Mouse (Mus musculus) embryonic facial prominence, embryonic 12.5 days (tissue): ENCODE results near the gene Cd72. TPM values are rescaled to one million over a fixed set of nuclear protein-coding genes. Genes with fewer than 3 reads are reported as not detected.

ENCODE experiments used
- ATAC-seq: fragments of 200-750 bp; cut with Nextera tagmentation; 2 replicates; pipeline ENCODE4 v1.8.0; 2017; ENCODE audit not compliant: insufficient number of reproducible peaks, insufficient read depth, low FRiP score, low TSS enrichment
- H3K27ac ChIP-seq: fragments of 300-500 bp; sonication (generic); 2 replicates; pipeline ENCODE4 v1.5.1; 2016; ENCODE audit warnings: mild to moderate bottlenecking
- H3K27me3 ChIP-seq: fragments of 300-500 bp; sonication (generic); 2 replicates; pipeline ENCODE4 v1.6.1; 2016; ENCODE audit warnings: mild to moderate bottlenecking, moderate library complexity
- H3K36me3 ChIP-seq: fragments of 300-500 bp; sonication (generic); 2 replicates; pipeline ENCODE4 v1.6.1; 2016; ENCODE audit warnings: mild to moderate bottlenecking
- H3K4me1 ChIP-seq: fragments of 300-500 bp; sonication (generic); 2 replicates; pipeline ENCODE4 v1.6.1; 2016
- H3K4me2 ChIP-seq: fragments of 300-500 bp; sonication (generic); replicated peaks from 2 replicates; pipeline ENCODE4 v1.6.1; 2016; ENCODE audit warnings: mild to moderate bottlenecking, moderate library complexity
- H3K4me3 ChIP-seq: fragments of 300-500 bp; sonication (generic); 2 replicates; pipeline ENCODE4 v1.5.1; 2016; ENCODE audit warnings: mild to moderate bottlenecking
- H3K9ac ChIP-seq: fragments of 300-500 bp; sonication (generic); 2 replicates; pipeline ENCODE4 v1.6.1; 2016; ENCODE audit warnings: mild to moderate bottlenecking, moderate library complexity
- H3K9me3 ChIP-seq: fragments of 300-500 bp; sonication (generic); 2 replicates; pipeline ENCODE4 v1.6.1; 2016; ENCODE audit warnings: mild to moderate bottlenecking, moderate library complexity
- WGBS: fragments of 180-500 bp; shearing (Covaris S2); methylation state at CpG from one replicate; pipeline ENCODE4 v1.1.7; 2016; 5-methylcytosine and 5-hydroxymethylcytosine counted together
- polyA plus RNA-seq: library from polyadenylated mRNA; unstranded; fragments of >200 nt; fragmentation: Nextera tagmentation; extraction: Ambion mirVana; gene quantifications from 2 replicates; pipeline ENCODE4 v1.2.1, GENCODE M21; 2016

The Cd72 gene
- polyA plus RNA-seq, 1 experiment from 2014 or later = 3.5 TPM

DNA sequence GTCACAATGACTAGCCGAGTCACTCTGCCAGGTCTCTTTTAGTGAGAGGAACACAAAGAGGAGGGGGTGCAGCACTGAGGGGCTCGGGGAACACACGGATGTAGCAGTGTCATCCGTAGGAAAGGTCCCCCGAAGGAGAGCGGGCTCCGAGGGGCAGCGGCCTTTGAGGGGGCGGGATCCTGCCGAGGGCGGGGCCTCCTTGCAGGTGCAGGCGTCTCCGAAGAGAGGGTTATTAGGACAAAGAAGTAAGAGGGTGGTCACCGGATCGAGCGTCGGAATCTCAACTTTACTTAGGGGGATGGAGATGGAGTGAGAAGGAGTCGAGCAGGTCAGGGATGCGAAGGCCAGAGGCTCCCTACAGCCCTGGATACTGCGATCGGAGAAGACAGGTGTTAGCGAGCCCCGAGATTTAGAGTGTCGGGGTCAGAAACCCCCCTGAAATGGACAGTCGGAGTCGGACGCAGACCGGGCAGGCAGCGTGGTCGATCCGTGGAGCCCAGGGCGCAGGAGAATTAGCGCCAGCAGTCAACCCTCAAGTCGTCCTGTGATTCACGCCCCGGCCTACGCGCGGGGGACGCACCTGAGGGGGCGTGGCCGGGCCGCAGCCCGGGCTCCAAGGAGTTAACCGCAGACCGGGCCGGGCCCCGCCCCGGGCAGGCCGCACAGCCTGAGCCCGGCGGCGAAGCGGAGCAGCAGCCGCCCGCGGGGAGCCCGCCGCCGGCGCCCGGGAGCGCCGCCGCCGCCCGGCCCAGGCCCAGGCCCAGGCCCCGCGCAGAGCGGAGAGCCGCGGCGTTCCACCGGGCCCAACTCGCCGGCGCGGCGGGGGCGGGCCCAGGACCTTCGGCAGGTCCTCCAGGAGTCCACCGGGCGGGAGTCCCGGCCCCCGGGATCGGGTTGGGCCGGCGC is 11.7 kb downstream of the Cd72 start:
- peak overlapping the region; percentile 91 for H3K27ac ChIP-seq

DNA sequence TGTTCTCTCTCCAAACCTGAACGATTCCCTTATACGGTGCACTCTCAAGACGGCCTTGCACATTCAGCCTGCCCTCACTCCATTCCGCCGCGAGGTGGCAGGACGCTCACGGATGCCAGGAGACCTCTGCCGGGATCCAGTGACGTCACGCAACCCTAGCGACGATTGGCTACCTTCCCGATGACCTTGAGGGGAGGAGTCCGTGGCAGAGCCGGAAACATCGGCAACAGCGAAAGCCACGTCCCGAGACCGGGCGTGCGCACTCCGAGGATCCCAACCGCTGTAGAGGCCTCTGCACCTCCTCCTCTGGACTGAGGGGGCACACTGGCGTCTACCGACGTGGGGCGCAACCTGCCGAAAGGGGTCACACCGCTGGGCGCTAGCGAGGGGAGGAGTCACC is 12.4 kb downstream of the Cd72 start:
- H3K4me2 ChIP-seq = peak overlapping the region; percentile 90
- peak overlapping the region; percentile 91 for H3K27ac ChIP-seq
- H3K27me3 ChIP-seq = no peaks in the 10 kb centered on the region
- H3K9me3 ChIP-seq = no peaks in the 10 kb centered on the region
- H3K4me1 ChIP-seq = peaks cover 10% of the 10 kb centered on the region
- peak overlapping the region; percentile 99 for H3K9ac ChIP-seq
- ATAC-seq = peak; percentile 89
- WGBS = under 1% methylated on average over 33 of the region's 33 CpGs
- H3K4me3 ChIP-seq = peak overlapping the region; percentile 96
- H3K36me3 ChIP-seq = peaks cover 23% of the 10 kb centered on the region

More for the DNA sequence above, 11.7 kb downstream of the Cd72 start:
- no peaks in the 10 kb centered on the region for H3K9me3 ChIP-seq
- H3K4me3 ChIP-seq = peak overlapping the region; percentile 96
- no peaks in the 10 kb centered on the region for H3K27me3 ChIP-seq
- peaks cover 30% of the 10 kb centered on the region for H3K36me3 ChIP-seq
- H3K9ac ChIP-seq = peak overlapping the region; percentile 99
- peak overlapping the region; percentile 90 for H3K4me2 ChIP-seq
- ATAC-seq = peak; percentile 43
- peaks cover 10% of the 10 kb centered on the region for H3K4me1 ChIP-seq
- WGBS = under 1% methylated on average over 87 of the region's 88 CpGs

DNA sequence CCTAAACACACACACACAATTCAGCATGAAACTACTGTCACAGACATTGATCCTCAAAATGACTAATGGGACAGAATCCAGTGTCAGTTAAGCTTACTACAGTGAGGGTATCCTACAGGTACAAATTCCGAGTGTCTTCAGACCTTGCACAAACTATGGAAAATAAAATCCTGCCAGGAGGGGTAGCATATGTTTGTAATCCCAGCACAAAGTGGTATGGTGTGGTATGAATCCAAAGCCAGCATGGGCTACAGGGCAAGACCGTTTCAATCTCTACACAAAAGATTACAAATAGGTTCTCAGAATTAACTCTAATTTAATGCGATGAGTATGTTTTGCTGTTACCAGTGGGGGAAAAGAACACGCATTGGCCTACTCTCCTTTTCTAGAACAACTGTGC is 12.8 kb downstream of the Cd72 start, which contains the start of gene Tesk1:
Tesk1 (plus strand) TSS at position 301 of the 400 bp plus-strand sequence.
- no peaks in the 10 kb centered on the region for H3K9me3 ChIP-seq
- WGBS = 23% methylated on average over 4 of the region's 4 CpGs
- 0 out of 2 replicates have a peak, but pooled peaks have one; percentile 1 for ATAC-seq

DNA sequence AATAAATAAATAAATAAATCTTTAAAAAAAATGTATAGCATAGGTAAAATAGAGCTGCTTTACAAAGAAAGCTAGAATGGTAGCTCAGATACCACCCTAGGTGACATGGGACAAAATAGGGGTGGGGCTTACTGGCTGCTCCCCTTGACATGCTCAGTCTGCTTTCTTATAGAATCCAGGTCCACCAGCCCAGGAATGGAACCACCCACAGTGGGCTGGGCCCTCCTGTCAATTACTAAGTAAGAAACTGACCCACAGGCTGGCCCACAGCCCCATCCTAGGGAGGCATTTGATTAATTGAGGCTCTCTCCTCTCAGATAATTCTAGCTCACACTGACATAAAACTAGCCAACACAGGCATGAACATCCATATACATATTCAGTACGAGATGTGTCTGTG is 21.6 kb downstream of the Cd72 start:
- Histone ChIP-seq H3K4me3 (no peak overlapping the region), H3K9me3 (no peaks in the 10 kb centered on the region), H3K9ac (no peak overlapping the region), H3K27ac (no peak overlapping the region), H3K4me1 (peaks cover 10% of the 10 kb centered on the region; the same call in 1 of the 2 replicates), H3K27me3 (peaks cover 24% of the 10 kb centered on the region), H3K36me3 (no peaks in the 10 kb centered on the region), H3K4me2 (no peak overlapping the region)
- 88% methylated on average over 1 of the region's 1 CpGs for WGBS
- ATAC-seq = no peak

More for the DNA sequence above, 12.8 kb downstream of the Cd72 start, which contains the start of gene Tesk1:
- H3K27ac ChIP-seq = peak within 1 kb of the TSS; percentile 91
- H3K36me3 ChIP-seq = peaks cover 19% of the 10 kb centered on the region
- H3K9ac ChIP-seq = peak within 1 kb of the TSS; percentile 99
- H3K4me1 ChIP-seq = peaks cover 10% of the 10 kb centered on the region
- peak within 1 kb of the TSS; percentile 90 for H3K4me2 ChIP-seq
- H3K27me3 ChIP-seq = no peaks in the 10 kb centered on the region
- peak within 1 kb of the TSS; percentile 96 for H3K4me3 ChIP-seq

- Histone ChIP-seq H3K4me3 (no peak overlapping the region), H3K4me2 (no peak overlapping the region), H3K36me3 (no peaks in the 10 kb centered on the region; the same call in 1 of the 2 replicates), H3K27ac (no peak overlapping the region), H3K9ac (no peak overlapping the region), H3K27me3 (peaks cover 36% of the 10 kb centered on the region), H3K4me1 (peaks cover 18% of the 10 kb centered on the region), H3K9me3 (no peaks in the 10 kb centered on the region)
- no peak for ATAC-seq
- 3% methylated on average over 4 of the region's 4 CpGs for WGBS
Observed at GRCm38 (mm10) chr4:43431690-43432089, 22.7 kb downstream of the Cd72 start.

- no peak within 1 kb of the TSS for H3K4me3 ChIP-seq
Observed at GRCm38 (mm10) chr4:43428946-43429345, 25.5 kb downstream of the Cd72 start, which contains the start of gene Fam166b. Fam166b (minus strand) TSS chr4:43429134.

DNA sequence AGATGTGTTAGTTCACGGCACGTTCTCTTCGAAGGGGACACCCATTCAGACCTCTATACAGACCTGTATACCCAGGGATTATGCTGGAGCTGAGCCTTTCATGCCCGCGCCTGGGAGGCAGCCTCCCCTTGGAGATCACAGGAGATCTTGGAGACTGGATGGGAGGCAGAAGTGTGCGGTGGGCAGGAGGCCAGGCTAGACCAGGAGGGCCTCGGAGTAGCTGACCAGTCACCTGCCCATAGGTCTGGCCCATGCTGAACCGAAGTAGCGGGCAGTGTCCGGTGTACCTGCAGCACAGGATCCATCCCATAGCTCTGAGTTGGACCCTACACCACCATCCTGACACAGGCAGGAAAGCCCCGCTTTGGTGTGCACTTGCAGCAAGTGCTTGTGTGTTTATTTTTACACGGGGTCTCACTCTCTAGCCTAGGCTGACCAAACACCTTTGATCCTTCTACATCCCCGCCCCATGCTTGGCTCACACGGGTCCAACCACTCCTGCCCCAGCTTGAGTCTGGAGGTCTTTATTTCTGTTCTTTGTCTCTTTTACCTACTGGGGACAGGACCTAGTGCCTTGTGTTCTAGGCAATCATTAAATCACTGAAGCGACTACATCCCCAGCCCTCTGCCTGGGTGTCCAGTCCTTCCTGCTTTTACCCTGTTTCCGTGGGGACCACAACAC is 26.1 kb downstream of the Cd72 start:
- H3K36me3 ChIP-seq = peaks cover 33% of the 10 kb centered on the region
- H3K27ac ChIP-seq = no peak overlapping the region
- H3K27me3 ChIP-seq = peaks cover 69% of the 10 kb centered on the region
- H3K9ac ChIP-seq = no peak overlapping the region
- WGBS = 25% methylated on average over 16 of the region's 16 CpGs
- peaks cover 26% of the 10 kb centered on the region for H3K4me1 ChIP-seq
- H3K4me2 ChIP-seq = 0 out of 2 replicates have a peak overlapping the region, but pooled peaks have one; percentile 22
- no peak overlapping the region for H3K4me3 ChIP-seq
- H3K9me3 ChIP-seq = no peaks in the 10 kb centered on the region
- peak; percentile 7; the same call in 1 of the 2 replicates for ATAC-seq

More at GRCm38 (mm10) chr4:43428946-43429345, 25.5 kb downstream of the Cd72 start, which contains the start of gene Fam166b:
- WGBS = 8% methylated on average over 10 of the region's 10 CpGs
- Histone ChIP-seq H3K27me3 (peaks cover 63% of the 10 kb centered on the region), H3K9ac (peak within 1 kb of the TSS; percentile 27; the same call in 1 of the 2 replicates), H3K27ac (no peak within 1 kb of the TSS), H3K36me3 (peaks cover 27% of the 10 kb centered on the region), H3K9me3 (no peaks in the 10 kb centered on the region), H3K4me2 (peak within 1 kb of the TSS; percentile 22; the same call in 1 of the 2 replicates), H3K4me1 (peaks cover 26% of the 10 kb centered on the region)
- ATAC-seq = no peak

GRCm38 (mm10) chr4:43427501-43428179 is 26.8 kb downstream of the Cd72 start:
- H3K27me3 ChIP-seq = peaks cover 70% of the 10 kb centered on the region
- WGBS = 22% methylated on average over 22 of the region's 23 CpGs
- ATAC-seq = no peak
- H3K4me3 ChIP-seq = no peak overlapping the region
- H3K4me1 ChIP-seq = peaks cover 26% of the 10 kb centered on the region
- no peak overlapping the region for H3K27ac ChIP-seq
- peak overlapping the region; percentile 4; the same call in 1 of the 2 replicates for H3K4me2 ChIP-seq
- H3K36me3 ChIP-seq = peaks cover 40% of the 10 kb centered on the region
- 0 out of 2 replicates have a peak overlapping the region, but pooled peaks have one; percentile 8 for H3K9ac ChIP-seq
- no peaks in the 10 kb centered on the region for H3K9me3 ChIP-seq

GRCm38 (mm10) chr4:43426487-43426886 is 27.9 kb downstream of the Cd72 start:
- Histone ChIP-seq H3K4me2 (no peak overlapping the region), H3K36me3 (peaks cover 51% of the 10 kb centered on the region), H3K4me3 (no peak overlapping the region), H3K9me3 (no peaks in the 10 kb centered on the region), H3K4me1 (peaks cover 26% of the 10 kb centered on the region), H3K9ac (no peak overlapping the region), H3K27ac (no peak overlapping the region), H3K27me3 (peaks cover 70% of the 10 kb centered on the region)
- WGBS = 45% methylated on average over 10 of the region's 10 CpGs
- no peak for ATAC-seq

DNA sequence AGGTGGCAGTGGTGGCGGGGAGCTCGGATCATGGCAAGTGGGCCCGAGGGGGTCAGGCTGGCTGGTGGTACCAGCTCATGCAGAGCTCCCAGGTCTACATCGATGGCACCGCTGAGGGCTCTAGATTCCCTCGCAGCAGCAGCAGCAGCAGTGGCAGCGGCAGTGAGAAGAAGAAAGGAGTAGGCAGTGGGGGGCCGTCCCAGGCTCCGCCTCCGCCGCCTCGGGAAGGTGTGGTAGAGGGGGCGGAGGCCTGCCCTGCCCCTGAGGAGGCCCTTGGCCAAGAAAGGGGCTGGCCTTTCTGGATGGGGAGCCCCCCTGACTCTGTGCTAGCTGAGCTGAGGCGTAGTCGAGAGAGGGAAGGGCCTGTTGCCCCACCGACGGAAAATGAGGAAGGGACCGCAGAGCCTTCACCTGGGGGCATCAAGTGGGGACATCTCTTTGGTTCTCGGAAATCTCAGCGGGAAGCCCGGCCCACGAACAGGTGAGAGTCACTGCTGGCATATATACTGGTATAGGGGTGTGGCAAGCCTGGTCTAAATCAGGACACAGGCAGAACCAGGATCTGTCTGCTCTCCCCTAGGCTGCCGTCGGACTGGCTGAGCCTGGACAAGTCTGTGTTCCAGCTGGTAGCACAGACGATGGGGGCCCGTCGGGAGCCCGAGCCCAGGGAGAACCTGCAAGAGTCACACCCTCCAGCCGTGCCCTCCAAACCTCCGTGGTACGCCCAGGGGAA is 28.6 kb downstream of the Cd72 start:
- Histone ChIP-seq H3K4me3 (peak overlapping the region; percentile 3; the same call in 1 of the 2 replicates), H3K9me3 (no peaks in the 10 kb centered on the region), H3K4me1 (peaks cover 26% of the 10 kb centered on the region), H3K27ac (no peak overlapping the region), H3K36me3 (peaks cover 55% of the 10 kb centered on the region), H3K27me3 (peaks cover 70% of the 10 kb centered on the region), H3K4me2 (peak overlapping the region; percentile 30), H3K9ac (0 out of 2 replicates have a peak overlapping the region, but pooled peaks have one; percentile 29)
- 25% methylated on average over 31 of the region's 31 CpGs for WGBS
- ATAC-seq = peak; percentile 26; the same call in 1 of the 2 replicates
